Mouse (Mus musculus) small intestine, adult 2 months (tissue): ENCODE results near the gene Olfr1107. TPM values are rescaled to one million over a fixed set of nuclear protein-coding genes. Genes with fewer than 3 reads are reported as not detected.

Source experiments
- H3K27ac ChIP-seq: fragments of 200-500 bp; 2 replicates; pipeline ENCODE4 v1.5.1; 2012; ENCODE audit warnings: low read depth, low read length, control low read depth, inconsistent platforms; ENCODE audit not compliant: insufficient read depth
- H3K27me3 ChIP-seq: fragments of 200-500 bp; 2 replicates; pipeline ENCODE4 v1.6.1; 2012; ENCODE audit warnings: mild to moderate bottlenecking, moderate library complexity, low read length, inconsistent platforms; ENCODE audit not compliant: control insufficient read depth, insufficient read depth
- H3K36me3 ChIP-seq: fragments of 200-500 bp; 2 replicates; pipeline ENCODE4 v1.6.1; 2012; ENCODE audit warnings: mild to moderate bottlenecking, low read length, control low read depth, inconsistent platforms; ENCODE audit not compliant: control insufficient read depth, insufficient read depth
- H3K4me1 ChIP-seq: fragments of 200-500 bp; 2 replicates; pipeline ENCODE4 v1.6.1; 2012; ENCODE audit warnings: low read length, inconsistent platforms, mixed read lengths; ENCODE audit not compliant: control insufficient read depth, insufficient read depth, insufficient read length
- H3K4me3 ChIP-seq: fragments of 200-500 bp; 2 replicates; pipeline ENCODE4 v1.5.1; 2012; ENCODE audit warnings: low read depth, mild to moderate bottlenecking, control low read depth, inconsistent platforms, low read length, moderate library complexity
- CTCF ChIP-seq: fragments of 200-500 bp; IDR thresholded peaks from 2 replicates; pipeline ENCODE4 v1.5.1; 2012; ENCODE audit warnings: low read depth, mild to moderate bottlenecking, control low read depth, inconsistent platforms, low read length, moderate library complexity, mixed read lengths; ENCODE audit not compliant: insufficient replicate concordance, insufficient read length; ENCODE audit errors: extremely low read depth
- POLR2A ChIP-seq: fragments of 200-500 bp; IDR thresholded peaks from 2 replicates; pipeline ENCODE4 v1.6.1; 2012; ENCODE audit warnings: low read depth, mild to moderate bottlenecking, control low read depth, inconsistent platforms, low read length, moderate library complexity
- WGBS: fragments of 180-500 bp; shearing (Covaris S2); methylation state at CpG from one replicate; pipeline ENCODE4 v1.1.7; 2018; 5-methylcytosine and 5-hydroxymethylcytosine counted together
- polyA plus RNA-seq: library from polyadenylated mRNA; depleted of rRNA; stranded (reverse); fragments of >200 nt; gene quantifications from 2 replicates; pipeline ENCODE4 v1.2.3, GENCODE M21; 2012; rRNA removed

The Olfr1107 gene
- not detected in 2 replicates for polyA plus RNA-seq

GRCm38 (mm10) chr2:87075717-87076116, at the start of gene Olfr1107:
Gene Olfr1107, minus strand, starts transcription at chr2:87075817.
- TF ChIP-seq CTCF (no peak), POLR2A (no peak)
- H3K27me3 ChIP-seq = no peaks in the 10 kb centered on the region
- 70% methylated on average over 1 of the region's 1 CpGs for WGBS
- no peak within 1 kb of the TSS for H3K27ac ChIP-seq
- no peaks in the 10 kb centered on the region for H3K4me1 ChIP-seq
- H3K4me3 ChIP-seq = no peak within 1 kb of the TSS
- no peaks in the 10 kb centered on the region for H3K36me3 ChIP-seq

GRCm38 (mm10) chr2:87114467-87114866, 38.9 kb upstream of the Olfr1107 start, which contains the start of gene Olfr259:
Gene Olfr259, minus strand, starts transcription at chr2:87114567.
- H3K27me3 ChIP-seq = no peaks in the 10 kb centered on the region
- no peak for TF ChIP-seq CTCF
- H3K4me1 ChIP-seq = no peaks in the 10 kb centered on the region
- H3K27ac ChIP-seq = no peak within 1 kb of the TSS
- H3K36me3 ChIP-seq = no peaks in the 10 kb centered on the region
- no peak within 1 kb of the TSS for H3K4me3 ChIP-seq

GRCm38 (mm10) chr2:87095908-87096307, 20.3 kb upstream of the Olfr1107 start, which contains the start of gene Olfr1109:
Gene Olfr1109, minus strand, starts transcription at chr2:87096008.
- H3K4me1 ChIP-seq = no peaks in the 10 kb centered on the region
- TF ChIP-seq POLR2A (no peak), CTCF (no peak)
- 62% methylated on average over 1 of the region's 1 CpGs for WGBS
- H3K36me3 ChIP-seq = no peaks in the 10 kb centered on the region
- H3K27ac ChIP-seq = no peak within 1 kb of the TSS
- H3K4me3 ChIP-seq = no peak within 1 kb of the TSS
- H3K27me3 ChIP-seq = no peaks in the 10 kb centered on the region

- Histone ChIP-seq H3K36me3 (no peaks in the 10 kb centered on the region), H3K27me3 (no peaks in the 10 kb centered on the region), H3K4me3 (no peak within 1 kb of the TSS), H3K4me1 (no peaks in the 10 kb centered on the region), H3K27ac (no peak within 1 kb of the TSS)
- 49% methylated on average over 1 of the region's 1 CpGs for WGBS
- TF ChIP-seq POLR2A (no peak), CTCF (no peak)
Measured at GRCm38 (mm10) chr2:87052173-87052572, 23.4 kb downstream of the Olfr1107 start, which contains the start of gene Olfr1106. Gene Olfr1106, minus strand, starts transcription at chr2:87052273.

- Histone ChIP-seq H3K27ac (no peak within 1 kb of the TSS), H3K4me1 (no peaks in the 10 kb centered on the region), H3K4me3 (no peak within 1 kb of the TSS), H3K27me3 (no peaks in the 10 kb centered on the region), H3K36me3 (no peaks in the 10 kb centered on the region)
- no peak for TF ChIP-seq POLR2A
- TF ChIP-seq CTCF = no peak
Measured at GRCm38 (mm10) chr2:87036431-87036830, 39.2 kb downstream of the Olfr1107 start, which contains the start of gene Olfr1105. Gene Olfr1105, minus strand, starts transcription at chr2:87036531.

GRCm38 (mm10) chr2:87026980-87027379, 48.6 kb downstream of the Olfr1107 start, which contains the start of gene Olfr1104:
Gene Olfr1104, minus strand, starts transcription at chr2:87027080.
- Histone ChIP-seq H3K27me3 (no peaks in the 10 kb centered on the region), H3K36me3 (no peaks in the 10 kb centered on the region), H3K27ac (no peak within 1 kb of the TSS), H3K4me1 (no peaks in the 10 kb centered on the region), H3K4me3 (no peak within 1 kb of the TSS)
- TF ChIP-seq CTCF = no peak
- no peak for TF ChIP-seq POLR2A
- WGBS = 81% methylated on average over 1 of the region's 1 CpGs

Other genes with a start within 250 kb of the Olfr1107 start
- not detected in 2 replicates for gene Olfr1095, start 224.1 kb downstream of the Olfr1107 start, polyA plus RNA-seq
- not detected in 2 replicates for gene Gm13723, start 201.0 kb downstream of the Olfr1107 start, polyA plus RNA-seq
- gene Olfr1097, start 183.6 kb downstream of the Olfr1107 start, polyA plus RNA-seq = not detected in 2 replicates
- not detected in 2 replicates for gene Olfr1098, start 151.3 kb downstream of the Olfr1107 start, polyA plus RNA-seq
- gene Olfr1099, start 115.1 kb downstream of the Olfr1107 start, polyA plus RNA-seq = not detected in 2 replicates
- gene Olfr1100, start 95.9 kb downstream of the Olfr1107 start, polyA plus RNA-seq = not detected in 2 replicates
- gene Olfr1101, start 84.6 kb downstream of the Olfr1107 start, polyA plus RNA-seq = not detected in 2 replicates
- not detected in 2 replicates for gene Olfr1102, start 77.4 kb downstream of the Olfr1107 start, polyA plus RNA-seq
- gene Olfr1104, start 48.7 kb downstream of the Olfr1107 start, polyA plus RNA-seq = not detected in 2 replicates
- gene Olfr1105, start 39.3 kb downstream of the Olfr1107 start, polyA plus RNA-seq = not detected in 2 replicates
- gene Olfr1106, start 23.5 kb downstream of the Olfr1107 start, polyA plus RNA-seq = not detected in 2 replicates
- not detected in 2 replicates for gene Olfr1109, start 20.2 kb upstream of the Olfr1107 start, polyA plus RNA-seq
- gene Olfr259, start 38.8 kb upstream of the Olfr1107 start, polyA plus RNA-seq = not detected in 2 replicates
- gene Olfr1110, start 64.5 kb upstream of the Olfr1107 start, polyA plus RNA-seq = not detected in 2 replicates
- gene Olfr1111, start 76.8 kb upstream of the Olfr1107 start, polyA plus RNA-seq = not detected in 2 replicates
- gene Olfr1112, start 112.0 kb upstream of the Olfr1107 start, polyA plus RNA-seq = not detected in 2 replicates
- gene Olfr1113, start 133.2 kb upstream of the Olfr1107 start, polyA plus RNA-seq = not detected in 2 replicates
- gene Olfr1115, start 172.2 kb upstream of the Olfr1107 start, polyA plus RNA-seq = not detected in 2 replicates
- gene Olfr1116, start 191.7 kb upstream of the Olfr1107 start, polyA plus RNA-seq = not detected in 2 replicates
- gene Olfr1118, start 231.8 kb upstream of the Olfr1107 start, polyA plus RNA-seq = not detected in 2 replicates